Mouse (Mus musculus) right cerebral cortex, postnatal 10 days (tissue): ENCODE data around the gene Lbx2.
A peak's percentile ranks its signal among the peaks of the same experiment; 100 is the strongest.

Source experiments
- DNase-seq, 2 experiments: peaks; one replicate each; pipeline ENCODE4 v3.0.0; 2021; ENCODE audit warnings: low spot score in 2 of 2

Gene Lbx2

DNA sequence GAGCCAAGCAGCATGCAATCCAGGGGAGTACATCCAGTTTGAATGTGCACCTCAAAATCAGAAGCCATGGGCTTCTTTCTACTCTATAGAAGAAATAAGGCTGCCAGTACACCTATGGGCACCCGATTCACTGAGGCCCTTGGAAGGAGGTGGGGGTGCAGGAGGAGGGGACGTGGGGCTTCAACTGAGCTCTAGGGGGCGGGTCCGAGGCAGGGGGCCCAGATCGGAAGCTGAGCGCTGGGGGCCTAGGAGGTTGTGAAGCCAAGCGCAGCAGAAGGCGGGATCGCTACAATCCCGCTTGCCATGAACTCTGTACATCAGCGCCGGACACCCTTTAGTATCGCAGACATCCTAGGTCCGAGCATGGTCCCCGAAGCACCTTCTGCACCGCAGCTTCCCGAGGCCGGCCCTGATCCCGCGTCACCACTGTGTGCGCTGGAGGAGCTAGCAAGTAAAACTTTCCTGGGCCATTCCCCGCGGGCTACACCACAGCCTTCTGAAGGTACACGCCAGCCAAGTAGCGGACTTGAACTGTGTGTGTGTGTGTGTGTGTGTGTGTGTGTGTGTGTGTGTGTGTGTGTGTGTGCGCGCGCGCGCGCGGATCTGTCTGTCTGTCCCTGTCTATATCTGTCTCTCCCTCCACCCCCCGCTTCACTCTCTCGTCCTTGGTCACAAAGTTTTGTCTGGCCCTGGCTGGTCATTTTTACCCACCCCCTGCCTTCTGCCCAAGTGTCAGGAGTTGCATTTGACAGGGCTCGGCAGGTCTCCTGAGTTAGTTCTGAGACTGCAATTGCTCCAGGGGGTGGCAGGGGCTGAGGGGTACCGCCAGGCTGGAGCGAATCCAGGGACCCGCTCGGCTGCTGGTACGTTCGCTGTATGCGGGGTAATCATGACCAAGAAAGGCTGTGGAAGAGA is at the start of gene Lbx2:
Gene Lbx2 (plus strand): TSS at position 247 of the 915 bp plus-strand sequence.
- DNase-seq: no peak

DNA sequence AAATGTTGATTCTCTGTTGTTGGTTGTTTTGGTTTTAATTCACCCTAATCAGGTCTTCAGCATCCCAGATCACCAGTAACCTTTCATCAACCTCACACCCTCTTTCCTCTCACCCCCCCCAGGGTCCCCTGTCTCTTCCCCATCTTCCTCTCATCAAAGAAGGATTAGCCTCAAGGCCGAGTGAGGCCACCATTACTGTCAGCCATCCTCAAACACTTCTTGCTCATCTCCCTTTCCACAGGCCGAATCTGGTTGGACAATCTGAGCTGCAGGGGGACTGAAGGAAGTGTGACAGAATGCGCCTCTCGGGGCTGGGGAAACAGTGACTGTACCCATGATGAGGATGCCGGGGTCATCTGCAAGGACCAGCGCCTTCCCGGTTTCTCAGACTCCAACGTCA is 49.0 kb upstream of the Lbx2 start:
- no peak for DNase-seq

DNA sequence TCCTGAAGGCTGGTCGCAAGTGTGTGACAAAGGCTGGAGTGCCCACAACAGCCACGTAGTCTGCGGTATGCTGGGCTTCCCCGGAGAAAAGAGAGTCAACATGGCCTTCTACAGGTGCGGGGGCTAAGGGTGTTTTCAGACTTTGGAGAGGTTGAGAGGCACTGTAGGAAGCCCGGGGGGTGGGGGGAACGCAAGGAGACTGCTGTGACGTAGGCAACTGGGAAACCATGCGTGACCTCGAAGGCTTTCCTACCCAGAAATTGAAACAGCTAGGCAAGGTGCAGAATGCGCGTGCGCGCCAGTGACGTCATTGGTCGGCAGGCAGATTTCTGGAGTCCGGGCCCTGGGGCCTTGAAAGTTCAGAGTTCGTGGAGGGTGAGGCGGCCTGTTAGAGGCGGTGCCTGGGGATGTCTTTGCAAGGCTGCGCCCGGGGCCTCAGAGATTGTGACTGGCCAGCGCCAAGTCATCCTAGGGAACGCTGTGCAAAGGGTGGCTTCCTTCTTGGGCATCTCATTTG is 47.6 kb upstream of the Lbx2 start:
- peak; percentile 87 to 90 for DNase-seq

DNA sequence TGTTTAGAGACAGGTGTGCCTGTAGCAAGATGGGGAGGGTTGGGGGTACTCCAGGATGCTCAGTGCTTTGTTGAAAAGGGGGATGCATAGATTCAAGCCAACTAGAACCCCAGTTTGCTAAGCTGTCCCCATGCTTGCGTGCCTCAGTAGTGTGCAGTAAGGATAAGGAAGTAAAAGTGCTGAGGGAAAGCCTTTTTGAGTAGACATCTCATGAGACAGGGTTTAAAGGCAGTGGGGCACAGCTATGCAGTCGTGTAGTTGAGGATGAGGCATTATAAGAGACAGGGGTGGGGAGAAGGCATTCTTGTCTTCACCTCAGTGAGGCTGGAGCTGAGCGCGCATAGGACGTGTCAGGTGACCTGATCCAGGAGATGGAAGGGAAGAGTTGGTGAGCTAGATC is 45.6 kb upstream of the Lbx2 start:
- DNase-seq: no peak

DNA sequence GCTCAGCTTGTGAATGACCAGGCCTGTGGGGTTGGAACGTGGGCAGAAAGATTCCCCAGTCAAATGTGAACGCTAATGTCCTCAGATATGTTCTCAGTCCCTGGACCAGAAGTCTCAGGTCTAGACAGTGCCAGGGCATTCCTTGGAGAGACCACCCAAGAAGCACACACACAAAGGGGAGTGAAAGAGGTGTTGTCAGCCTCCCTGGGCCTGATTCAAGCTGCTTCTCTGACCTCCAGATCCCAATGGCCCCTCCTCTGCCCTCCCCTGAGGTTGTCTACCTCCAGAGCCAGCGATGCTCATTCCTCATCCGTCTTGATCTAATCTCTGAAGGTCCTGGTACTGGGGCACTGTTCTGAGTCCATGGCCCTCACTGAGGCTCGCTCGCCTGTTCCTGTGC is 42.6 kb upstream of the Lbx2 start:
- DNase-seq: no peak

DNA sequence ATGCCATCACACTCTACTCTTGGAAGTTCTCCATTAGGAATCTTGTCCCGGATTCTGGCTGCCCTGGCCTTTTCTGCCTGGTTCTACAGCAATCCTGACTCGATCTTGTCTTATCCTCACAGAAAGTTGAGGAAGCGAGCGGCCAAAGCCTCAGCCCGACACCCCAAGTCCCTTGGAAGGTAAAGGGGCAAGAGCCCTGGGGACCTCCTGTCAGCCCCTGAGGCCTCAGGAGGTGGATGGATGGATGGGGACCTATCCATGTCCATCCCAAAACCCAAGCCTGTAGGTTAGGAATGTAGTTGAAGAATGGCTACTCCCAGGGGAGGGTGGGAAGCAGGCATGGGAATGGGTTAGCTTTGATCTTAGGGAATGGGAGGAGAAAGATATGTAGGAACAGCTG is 42.2 kb upstream of the Lbx2 start:
- DNase-seq: no peak

DNA sequence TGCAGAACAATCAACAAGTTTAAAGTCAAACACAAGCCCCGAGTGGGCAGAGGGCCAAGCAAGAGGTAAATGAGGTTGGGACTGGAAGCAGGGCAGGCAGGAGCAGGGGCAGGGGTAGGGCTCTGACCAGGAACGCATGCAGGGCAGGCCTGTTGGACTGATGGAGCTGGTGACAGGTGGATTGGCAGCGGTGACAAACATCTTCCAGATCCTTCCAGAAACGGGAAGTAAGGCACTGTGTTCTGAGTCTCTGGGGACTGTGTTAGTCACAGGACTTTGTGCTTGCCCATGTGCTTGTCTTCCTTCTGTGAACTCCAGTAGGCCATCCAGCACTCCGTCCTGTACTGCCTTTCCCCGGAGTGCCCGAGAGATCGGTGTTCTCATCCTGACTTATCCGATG is 41.4 kb upstream of the Lbx2 start:
- DNase-seq: no peak

DNA sequence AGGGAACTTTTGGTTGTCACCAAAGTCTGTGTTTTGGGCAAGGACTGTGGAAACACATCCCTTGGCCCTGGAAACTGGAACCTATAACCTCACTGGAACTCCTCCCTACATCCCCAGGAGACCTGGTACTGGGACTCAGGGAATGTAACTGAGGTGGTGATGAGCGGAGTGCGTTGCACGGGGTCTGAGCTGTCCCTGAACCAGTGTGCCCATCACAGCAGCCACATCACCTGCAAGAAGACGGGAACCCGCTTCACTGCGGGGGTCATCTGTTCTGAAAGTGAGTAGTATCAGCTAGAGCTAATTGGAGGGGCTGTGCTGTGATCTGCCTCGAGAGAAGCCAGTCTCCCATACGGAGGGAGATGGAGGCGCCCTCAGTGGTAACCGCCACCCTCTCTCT is 36.8 kb upstream of the Lbx2 start:
- no peak for DNase-seq

DNA sequence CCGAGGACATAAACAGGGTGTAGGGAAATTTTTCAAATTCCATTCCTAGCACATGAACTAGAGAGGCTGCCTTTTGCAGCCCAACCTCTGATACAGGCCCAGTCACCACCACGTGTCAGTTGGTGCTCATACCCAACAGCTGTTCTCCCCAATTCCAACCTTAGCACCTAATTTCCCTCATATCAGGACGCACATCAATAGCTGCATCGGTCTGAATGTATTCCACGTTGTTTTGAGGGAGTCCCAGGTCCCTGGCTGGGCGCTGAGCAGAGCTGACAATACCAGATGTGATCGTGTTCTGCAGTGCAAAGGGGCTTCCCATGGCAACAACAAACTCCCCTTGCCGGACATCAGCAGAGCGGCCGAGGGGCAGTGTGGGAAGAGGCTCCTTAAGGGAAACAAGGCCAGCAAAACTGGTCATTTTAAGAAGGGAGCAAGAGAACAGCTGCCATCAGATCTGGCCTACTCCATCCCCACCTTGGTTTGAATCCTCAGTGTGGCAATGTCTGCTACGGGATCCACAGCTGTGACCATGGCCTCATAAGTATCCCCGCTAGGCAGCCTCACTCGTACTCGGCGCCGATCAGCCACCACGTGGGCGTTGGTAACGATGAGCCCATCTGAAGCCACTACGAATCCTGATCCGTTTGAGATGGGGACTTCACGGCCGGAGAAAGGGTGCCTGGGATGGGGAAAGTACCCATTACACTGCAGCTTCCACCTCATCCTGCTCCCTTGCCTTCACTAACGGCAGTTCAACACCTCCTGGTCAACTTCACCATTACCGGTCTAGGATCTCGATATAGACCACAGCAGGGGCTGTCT is 32.8 kb upstream of the Lbx2 start:
- DNase-seq: peak; percentile 71 to 72

DNA sequence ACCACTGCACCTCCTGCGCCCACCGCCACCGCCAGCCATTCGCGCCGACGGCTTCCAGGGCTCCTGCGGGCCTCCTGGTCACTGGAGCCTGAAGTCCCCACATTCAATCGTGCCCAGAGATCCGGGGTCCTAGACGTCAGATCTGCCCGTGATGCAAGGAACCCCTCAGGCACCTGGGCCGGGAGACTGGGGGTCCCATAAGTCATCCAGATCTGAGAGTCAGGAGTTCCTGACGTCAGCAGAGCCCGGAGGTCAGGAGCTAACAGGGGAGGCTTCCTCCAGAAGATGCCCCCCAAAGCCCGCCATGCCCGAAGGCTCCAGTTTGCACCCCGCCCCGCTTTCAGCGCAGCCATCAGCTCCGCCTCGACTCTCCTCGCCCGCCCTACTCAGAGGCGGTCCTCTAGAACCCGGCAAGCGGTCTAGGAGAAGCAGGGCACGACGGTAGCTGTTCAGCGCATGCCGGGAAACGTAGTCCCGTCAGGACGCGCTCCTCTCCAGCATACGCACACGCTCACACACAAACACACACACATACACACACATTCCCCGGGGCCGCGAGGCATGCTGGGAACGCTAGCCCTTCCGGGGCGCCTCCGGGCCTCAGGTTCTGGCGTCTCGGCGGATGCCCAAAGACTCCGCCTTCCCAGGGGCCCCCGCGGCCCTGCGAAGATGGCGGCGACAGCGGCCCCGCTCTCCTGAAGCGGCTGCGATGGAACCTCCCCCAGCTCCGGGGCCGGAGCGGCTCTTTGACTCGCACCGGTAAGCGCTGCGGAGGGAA is 31.9 kb upstream of the Lbx2 start, which contains the start of gene Aup1:
Gene Aup1 (plus strand): TSS at position 448 of the 778 bp plus-strand sequence.
- DNase-seq: peak; percentile 97 to 99

DNA sequence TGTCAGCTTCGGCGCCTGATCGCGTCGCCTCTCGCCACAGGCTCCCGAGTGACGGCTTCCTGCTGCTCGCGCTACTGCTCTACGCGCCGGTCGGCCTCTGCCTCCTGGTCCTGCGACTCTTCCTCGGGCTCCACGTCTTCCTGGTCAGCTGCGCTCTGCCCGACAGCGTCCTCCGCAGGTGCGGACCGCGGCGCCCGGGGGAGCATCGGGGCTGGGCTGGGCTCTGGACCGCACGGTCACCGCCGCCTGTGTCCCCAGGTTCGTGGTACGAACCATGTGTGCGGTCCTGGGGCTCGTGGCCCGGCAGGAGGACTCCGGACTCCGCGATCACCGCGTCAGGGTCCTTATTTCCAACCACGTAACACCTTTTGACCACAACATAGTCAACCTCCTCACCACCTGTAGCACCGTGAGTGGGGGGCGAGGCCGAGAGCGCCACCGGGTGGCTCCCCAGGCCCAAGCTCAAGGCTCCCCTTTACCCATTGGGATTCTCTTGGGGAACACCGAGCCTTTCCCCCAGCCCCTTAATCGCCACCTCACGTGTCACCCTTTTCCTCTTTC is 31.2 kb upstream of the Lbx2 start, which contains the start of gene Htra2:
Gene Htra2 (minus strand): TSS at position 403 of the 561 bp plus-strand sequence.
- peak in 1 of 2 experiments; percentile 54 for DNase-seq

DNA sequence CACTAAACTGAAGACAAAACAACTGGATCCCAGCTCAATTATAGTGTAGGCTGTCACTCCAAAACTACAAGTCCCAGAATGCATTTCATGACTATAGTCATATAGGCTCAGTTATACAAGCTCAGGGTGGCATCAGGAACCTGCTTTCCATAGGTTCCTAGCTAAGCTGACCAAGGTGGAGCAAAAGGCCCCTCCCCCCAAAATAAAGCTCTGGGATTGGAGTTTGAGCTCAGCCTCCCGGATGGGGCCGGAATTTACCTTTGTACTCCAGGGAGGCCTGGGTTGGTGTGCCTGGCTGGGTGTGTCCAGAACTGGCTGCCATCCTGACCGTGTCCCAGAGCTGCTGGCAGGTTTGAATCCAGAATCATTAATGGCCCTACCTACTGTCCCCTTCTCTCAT is 28.4 kb upstream of the Lbx2 start, which contains the start of gene Dqx1:
Gene Dqx1 (plus strand): TSS at position 55 of the 400 bp plus-strand sequence.
- DNase-seq: no peak

DNA sequence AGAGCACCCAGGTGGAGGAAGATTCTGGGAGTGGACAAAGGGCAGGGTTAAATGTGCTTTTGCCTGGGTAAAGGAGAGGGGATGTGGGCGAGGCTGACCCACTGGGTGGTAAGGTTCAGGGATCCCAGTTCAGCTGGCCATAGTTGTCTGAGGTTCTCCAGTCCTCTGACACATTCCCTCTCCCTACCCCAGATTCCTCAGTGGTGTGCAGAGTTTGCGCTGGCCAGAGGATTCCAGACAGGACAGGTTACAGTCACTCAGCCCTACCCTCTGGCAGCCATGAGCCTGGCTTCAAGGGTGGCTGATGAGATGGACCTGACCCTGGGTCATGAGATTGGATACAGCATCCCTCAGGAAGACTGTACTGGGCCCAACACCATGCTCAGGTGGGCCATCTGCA is 27.4 kb upstream of the Lbx2 start:
- DNase-seq: no peak

DNA sequence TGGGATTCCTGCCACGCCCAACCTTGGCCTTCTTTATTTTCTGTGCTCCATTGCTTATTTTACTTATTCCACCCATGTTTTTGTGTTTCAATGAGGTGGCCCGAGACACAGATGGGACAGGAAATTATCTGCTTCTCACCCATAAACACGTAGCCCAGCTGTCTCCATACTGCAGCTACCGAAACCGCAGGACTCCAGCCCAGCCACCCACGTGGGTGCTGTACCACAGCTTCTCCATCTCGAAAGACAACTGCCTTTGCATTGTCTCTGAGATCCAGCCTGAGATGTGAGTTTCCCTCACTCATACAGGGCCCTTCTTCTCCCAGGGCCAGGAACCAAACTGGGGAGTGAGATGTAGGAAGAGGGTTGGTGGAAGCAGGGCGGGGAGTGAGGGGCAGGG is 20.2 kb upstream of the Lbx2 start:
- no peak for DNase-seq

DNA sequence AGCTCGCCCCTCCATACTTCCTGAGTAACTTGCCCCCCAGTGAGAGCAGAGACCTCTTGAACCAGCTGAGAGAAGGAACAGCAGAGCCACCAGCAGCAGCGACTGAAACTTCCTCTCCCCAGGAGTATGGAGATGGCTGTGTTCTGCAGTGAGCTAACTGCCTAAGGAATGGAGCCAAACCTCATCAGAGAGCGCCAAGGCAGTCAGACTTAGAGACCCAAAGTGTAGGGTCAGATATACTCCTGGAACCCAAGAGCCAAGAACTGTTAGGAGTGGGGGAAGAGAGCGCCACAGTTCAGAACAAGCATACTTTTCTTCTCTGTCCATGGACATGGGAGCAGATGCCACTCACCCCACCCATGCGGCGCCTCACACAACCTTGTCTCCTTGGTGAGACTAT is 19.7 kb upstream of the Lbx2 start:
- DNase-seq: no peak

DNA sequence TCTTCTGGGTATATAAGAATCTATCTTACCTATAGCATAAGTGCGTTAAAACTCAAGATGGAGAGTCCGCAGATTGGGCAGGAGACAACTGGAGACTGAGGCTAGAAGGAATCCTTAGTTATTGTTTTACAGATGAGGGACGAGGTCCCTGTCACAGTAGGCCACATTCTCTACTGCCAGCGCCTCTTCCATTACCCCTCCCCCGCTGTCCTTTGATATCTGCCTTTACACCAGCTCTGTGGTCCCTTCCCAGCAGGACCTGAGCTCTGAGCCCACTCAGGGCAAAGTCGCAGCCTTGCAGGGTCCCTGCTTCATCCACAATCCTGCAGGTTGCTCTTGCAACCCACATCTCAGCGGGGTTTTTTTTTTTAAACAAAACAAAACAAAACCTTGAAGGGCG is 17.9 kb upstream of the Lbx2 start:
- no peak for DNase-seq

DNA sequence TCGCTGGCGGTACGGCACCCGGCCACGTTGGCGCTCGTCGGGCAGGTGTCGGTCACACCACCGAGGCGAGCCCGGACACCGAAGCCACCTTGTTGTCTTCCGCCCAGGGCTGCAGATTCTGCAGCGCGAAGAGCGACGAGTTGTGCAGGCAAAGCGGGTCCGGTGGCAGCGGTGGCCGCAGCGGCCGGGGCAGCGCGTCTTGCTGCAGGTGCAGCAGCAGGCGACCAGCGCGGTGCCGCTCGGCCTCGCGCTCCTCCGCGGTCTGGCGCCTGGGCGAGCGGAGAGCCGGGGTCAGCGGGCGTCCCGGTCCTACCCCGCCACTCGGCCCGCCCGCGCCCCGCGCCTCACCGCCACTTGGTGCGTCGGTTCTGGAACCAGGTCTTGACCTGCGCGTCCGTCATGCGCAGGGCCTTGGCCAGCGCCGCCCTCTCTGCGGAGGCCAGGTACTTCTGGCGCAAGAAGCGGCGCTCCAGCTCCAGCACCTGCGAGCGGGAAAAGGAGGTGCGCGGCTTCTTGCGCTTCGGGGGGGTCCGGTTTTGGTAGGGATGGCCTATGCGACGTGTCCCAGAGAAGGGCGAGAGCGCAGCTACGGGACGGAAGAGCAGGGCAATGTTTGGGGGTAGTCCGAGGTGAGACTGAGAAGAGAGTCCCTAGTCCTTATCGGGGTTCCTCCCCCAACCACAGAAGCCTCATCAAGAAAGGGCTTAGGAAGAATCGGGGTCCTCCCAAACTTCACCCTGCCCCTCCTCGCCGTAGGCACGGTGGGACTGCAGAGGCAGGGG is 17.3 kb upstream of the Lbx2 start:
- no peak for DNase-seq

DNA sequence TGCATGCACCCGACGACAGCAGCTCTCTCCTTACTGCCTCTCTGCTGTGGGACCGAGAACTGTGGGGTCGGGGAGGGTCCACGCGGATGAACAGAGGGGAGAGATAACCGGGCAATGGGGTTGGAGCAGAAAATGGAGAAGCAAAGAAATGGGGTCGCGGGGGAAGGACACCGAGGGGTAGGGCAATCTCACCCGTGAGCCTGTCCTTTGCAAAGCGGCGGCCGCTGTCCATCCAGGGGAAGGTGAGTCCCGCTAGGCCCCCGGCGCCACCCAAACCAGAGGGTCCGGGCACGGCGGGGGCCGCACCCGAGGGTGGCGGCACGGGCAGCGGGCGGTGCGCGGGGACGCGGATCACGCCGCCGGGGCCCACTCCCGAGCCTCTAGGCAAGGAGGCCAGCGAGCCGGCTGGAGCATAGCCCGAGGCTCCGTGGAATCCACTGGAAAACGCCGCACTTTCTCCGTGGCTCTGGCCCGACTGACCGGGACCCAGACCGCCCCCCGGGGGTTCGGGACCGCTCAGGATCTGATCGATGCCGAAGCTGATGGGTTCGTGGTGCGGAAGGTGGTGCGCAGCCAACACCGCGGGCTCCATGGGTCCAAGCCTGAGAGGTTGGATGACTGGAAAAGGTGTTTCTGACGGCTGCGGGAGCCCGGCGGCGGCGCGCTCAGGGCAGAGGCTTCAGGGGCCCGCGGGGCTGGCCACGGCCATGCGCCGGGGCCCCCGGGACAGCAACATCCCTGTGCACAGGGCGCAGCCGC is 16.5 kb upstream of the Lbx2 start:
- DNase-seq: no peak

DNA sequence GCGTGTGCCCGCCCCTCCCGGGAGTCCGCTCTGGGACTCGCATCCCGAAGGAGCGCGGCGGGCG is 16.1 kb upstream of the Lbx2 start, which contains the start of gene Tlx2:
Gene Tlx2 (minus strand): TSS at position 47 of the 64 bp plus-strand sequence.
- no peak for DNase-seq
